Mouse (Mus musculus) myocyte (in vitro differentiated cells): ENCODE data around the gene Tmem170. TPM values are rescaled to one million over a fixed set of nuclear protein-coding genes. Genes with fewer than 3 reads are reported as not detected.
A peak's percentile ranks its signal among the peaks of the same experiment; 100 is the strongest.
"Not testable (repeated sequence)": the region's sequence is repeated elsewhere in the genome, so short reads cannot be mapped to it uniquely, and the experiment has no call there.

ENCODE experiments used
- H3K27me3 ChIP-seq: one replicate; pipeline ENCODE4 v1.6.1; 2011; ENCODE audit not compliant: control insufficient read depth, insufficient read depth, insufficient read length
- H3K36me3 ChIP-seq: one replicate; pipeline ENCODE4 v1.6.1; 2011; ENCODE audit not compliant: control insufficient read depth, insufficient read depth
- H3K4me2 ChIP-seq: one replicate; pipeline ENCODE4 v1.6.1; 2011; ENCODE audit warnings: low read depth, control low read depth
- H3K4me3 ChIP-seq: one replicate; pipeline ENCODE4 v1.5.1; 2011; ENCODE audit warnings: mild to moderate bottlenecking, control low read depth, moderate library complexity
- H3K79me2 ChIP-seq: one replicate; pipeline ENCODE4 v1.6.1; 2011; ENCODE audit not compliant: control insufficient read depth, insufficient read depth
- H3ac ChIP-seq: one replicate; pipeline ENCODE4 v1.6.1; 2011; ENCODE audit not compliant: control insufficient read depth, insufficient read length
- CEBPB ChIP-seq: IDR thresholded peaks from 2 replicates; pipeline ENCODE4 v1.6.1; 2011; ENCODE audit warnings: mild to moderate bottlenecking, moderate library complexity; ENCODE audit not compliant: poor library complexity, insufficient read depth, severe bottlenecking
- E2F4 ChIP-seq: IDR thresholded peaks from one replicate; pipeline ENCODE4 v1.6.1; 2011; ENCODE audit warnings: mild to moderate bottlenecking, control low read depth, moderate library complexity; ENCODE audit not compliant: insufficient read depth
- MAX ChIP-seq: IDR thresholded peaks from one replicate; pipeline ENCODE4 v1.6.1; 2011; ENCODE audit warnings: low read depth, mild to moderate bottlenecking, control low read depth
- MYOD1 ChIP-seq, 3 experiments: IDR thresholded peaks; one replicate each; pipeline ENCODE4 v1.6.1; 2011; ENCODE audit warnings: control low read depth in 2 of 3, low read depth in 2 of 3, mild to moderate bottlenecking in 2 of 3, moderate library complexity in 1 of 3; ENCODE audit not compliant: insufficient read length in 2 of 3, control insufficient read depth in 1 of 3
- MYOG ChIP-seq, 3 experiments: IDR thresholded peaks; one replicate each; pipeline ENCODE4 v1.6.1; 2011; ENCODE audit warnings: control low read depth in 2 of 3, low read depth in 2 of 3, mild to moderate bottlenecking in 2 of 3; ENCODE audit not compliant: insufficient read length in 2 of 3, control insufficient read depth in 1 of 3, insufficient read depth in 1 of 3
- POLR2A ChIP-seq: IDR thresholded peaks from one replicate; pipeline ENCODE4 v1.6.1; 2011; ENCODE audit warnings: low read depth, mild to moderate bottlenecking, control low read depth, moderate library complexity; ENCODE audit not compliant: insufficient read length
- POLR2AphosphoS2 ChIP-seq: IDR thresholded peaks from one replicate; pipeline ENCODE4 v1.6.1; 2011; ENCODE audit warnings: low read depth, control low read depth; ENCODE audit not compliant: insufficient read length
- REST ChIP-seq: IDR thresholded peaks from one replicate; pipeline ENCODE4 v1.6.1; 2011; ENCODE audit warnings: mild to moderate bottlenecking, control low read depth, moderate library complexity; ENCODE audit not compliant: insufficient read depth, insufficient read length
- SRF ChIP-seq: IDR thresholded peaks from one replicate; pipeline ENCODE4 v1.6.1; 2011; ENCODE audit warnings: low read depth; ENCODE audit not compliant: control insufficient read depth, insufficient read length
- TCF12 ChIP-seq: IDR thresholded peaks from one replicate; pipeline ENCODE4 v1.6.1; 2011; ENCODE audit warnings: mild to moderate bottlenecking, control low read depth; ENCODE audit not compliant: poor library complexity, insufficient read depth, severe bottlenecking
- TCF3 ChIP-seq: IDR thresholded peaks from one replicate; pipeline ENCODE4 v1.6.1; 2011; ENCODE audit warnings: low read depth, control low read depth; ENCODE audit not compliant: insufficient read length
- USF1 ChIP-seq: IDR thresholded peaks from one replicate; pipeline ENCODE4 v1.6.1; 2011; ENCODE audit warnings: low read depth, mild to moderate bottlenecking, control low read depth, moderate library complexity
- polyA plus RNA-seq: library from polyadenylated mRNA; unstranded; fragments of >200 nt; fragmentation: generic; extraction: Trizol; gene quantifications from one replicate; pipeline ENCODE4 v1.2.1, GENCODE M21; 2012; ENCODE audit warnings: missing spikeins

Tmem170 gene
- polyA plus RNA-seq, 1 experiment, result 0.92 TPM

DNA sequence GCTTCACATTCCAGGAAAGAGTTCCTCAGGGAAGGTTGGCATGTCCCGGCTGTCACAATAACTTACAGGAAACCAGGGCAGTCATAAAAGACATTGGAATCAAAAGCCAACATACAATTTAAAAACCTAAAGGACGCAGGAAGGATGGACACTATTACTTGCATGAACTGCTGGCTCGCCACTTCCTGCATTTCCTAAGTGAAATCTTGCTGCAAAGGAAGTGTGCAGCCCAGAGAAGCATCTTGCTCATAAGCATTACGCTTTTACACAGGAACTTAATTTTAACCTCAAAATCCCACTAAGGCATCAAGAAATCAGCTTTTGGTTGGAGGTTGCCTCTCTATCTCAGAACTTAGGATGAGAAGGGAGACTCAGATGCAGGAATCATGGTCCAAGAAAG lies 13.3 kb downstream of the Tmem170 start:
- Histone ChIP-seq H3ac (no peak overlapping the region), H3K4me3 (no peak overlapping the region), H3K36me3 (peaks cover 5% of the 10 kb centered on the region), H3K4me2 (no peak overlapping the region), H3K27me3 (no peaks in the 10 kb centered on the region), H3K79me2 (no peaks in the 10 kb centered on the region)
- TF ChIP-seq REST, result no peak
- TF ChIP-seq MYOD1 (IDR thresholded peaks at IDR 0.05; ENCODE audit: control insufficient read depth in 1 of 3, insufficient read length in 2 of 3, low read depth in 2 of 3), result no peak
- TF ChIP-seq TCF12, result no peak
- TF ChIP-seq CEBPB, result no peak
- no peak for TF ChIP-seq USF1
- TF ChIP-seq POLR2AphosphoS2, result no peak
- no peak for TF ChIP-seq MAX
- TF ChIP-seq TCF3, result no peak

DNA sequence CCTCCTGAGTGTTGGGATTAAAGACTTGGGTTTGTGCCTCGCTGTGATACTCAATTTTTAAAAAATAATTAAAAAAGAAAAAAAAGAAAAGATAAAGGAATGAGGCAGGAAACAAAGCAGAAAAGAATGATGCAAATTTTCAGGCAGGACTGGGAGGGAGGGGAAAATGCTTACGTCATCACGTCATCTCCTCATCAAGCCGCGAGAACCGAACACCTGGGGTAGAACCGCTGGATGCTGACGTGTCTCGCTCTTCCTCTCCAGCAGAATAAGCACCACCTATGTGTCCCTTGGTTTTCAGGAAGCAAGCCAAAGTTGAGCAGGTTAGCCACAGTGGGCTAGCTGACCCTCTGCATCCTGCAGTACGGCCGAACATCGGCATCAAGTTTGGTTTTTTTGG lies 20.6 kb downstream of the Tmem170 start:
- H3K79me2 ChIP-seq, result peaks cover 30% of the 10 kb centered on the region
- no peak for TF ChIP-seq SRF
- TF ChIP-seq CEBPB, result no peak
- TF ChIP-seq TCF3, result no peak
- no peak for TF ChIP-seq MAX
- no peak for TF ChIP-seq TCF12
- TF ChIP-seq REST, result no peak
- TF ChIP-seq MYOD1 (IDR thresholded peaks at IDR 0.05; ENCODE audit: control insufficient read depth in 1 of 3, insufficient read length in 2 of 3, low read depth in 2 of 3), result no peak
- no peak for TF ChIP-seq MYOG (IDR thresholded peaks at IDR 0.05; ENCODE audit: control insufficient read depth in 1 of 3, insufficient read depth in 1 of 3, insufficient read length in 2 of 3, low read depth in 2 of 3)
- TF ChIP-seq POLR2A, result no peak
- TF ChIP-seq USF1, result no peak
- TF ChIP-seq POLR2AphosphoS2, result no peak
- no peak for TF ChIP-seq E2F4
- no peaks in the 10 kb centered on the region for H3K27me3 ChIP-seq
- no peak overlapping the region for H3K4me2 ChIP-seq
- H3K36me3 ChIP-seq, result no peaks in the 10 kb centered on the region
- H3K4me3 ChIP-seq, result no peak overlapping the region
- H3ac ChIP-seq, result no peak overlapping the region

DNA sequence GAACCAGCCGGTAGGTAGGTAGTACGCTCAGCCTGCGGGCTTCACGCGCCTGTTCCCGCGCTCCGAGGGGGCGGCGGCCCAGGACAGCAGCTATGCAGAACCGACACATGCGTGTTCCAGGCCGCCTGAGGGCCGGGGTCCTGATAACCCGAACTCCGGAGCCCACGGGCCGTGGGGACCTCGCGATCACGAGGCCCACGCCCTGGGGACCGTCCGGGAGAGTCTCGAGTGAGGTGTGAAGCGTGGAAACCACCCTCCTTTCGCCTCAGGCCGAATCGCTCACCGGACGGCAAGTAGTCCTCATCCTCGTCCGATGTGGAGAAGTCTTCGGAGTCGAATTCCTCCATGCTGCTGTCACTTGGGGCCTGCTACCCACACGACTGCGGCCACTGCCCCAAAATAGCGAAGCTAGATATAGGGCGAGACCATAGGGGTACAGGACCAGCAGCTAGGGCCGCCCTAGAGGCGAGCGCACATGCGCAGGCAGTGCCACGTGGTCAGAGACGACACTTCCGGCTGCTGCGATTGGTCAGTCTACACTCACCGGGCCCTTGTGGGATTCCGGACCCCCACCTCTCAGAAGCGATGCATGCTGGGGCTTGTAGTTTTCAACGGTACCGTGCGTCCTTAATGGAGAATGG lies 22.6 kb downstream of the Tmem170 start, which contains the start of gene Cfdp1:
Gene Cfdp1, minus strand, starts transcription at position 431 of the 641 bp plus-strand sequence.
- Histone ChIP-seq H3K79me2 (peaks cover 49% of the 10 kb centered on the region), H3K27me3 (no peaks in the 10 kb centered on the region), H3ac (peak within 1 kb of the TSS; percentile 83), H3K4me3 (peak within 1 kb of the TSS; percentile 85), H3K4me2 (peak within 1 kb of the TSS; percentile 94), H3K36me3 (no peaks in the 10 kb centered on the region)
- TF ChIP-seq TCF3, result no peak
- no peak for TF ChIP-seq TCF12
- peak; percentile 86 for TF ChIP-seq POLR2AphosphoS2
- TF ChIP-seq USF1, result peak; percentile 98
- TF ChIP-seq MYOG (IDR thresholded peaks at IDR 0.05; ENCODE audit: control insufficient read depth in 1 of 3, insufficient read depth in 1 of 3, insufficient read length in 2 of 3, low read depth in 2 of 3), result no peak
- TF ChIP-seq MYOD1 (IDR thresholded peaks at IDR 0.05; ENCODE audit: control insufficient read depth in 1 of 3, insufficient read length in 2 of 3, low read depth in 2 of 3), result no peak
- no peak for TF ChIP-seq REST
- TF ChIP-seq MAX, result no peak
- TF ChIP-seq POLR2A, result peak; percentile 86
- TF ChIP-seq SRF, result peak; percentile 42
- TF ChIP-seq CEBPB, result no peak
- TF ChIP-seq E2F4, result no peak

GRCm38 (mm10) chr8:111853219-111853618 lies 23.3 kb downstream of the Tmem170 start:
- Histone ChIP-seq H3K4me2 (peak overlapping the region; percentile 94), H3K79me2 (peaks cover 55% of the 10 kb centered on the region), H3K4me3 (peak overlapping the region; percentile 85), H3ac (peak overlapping the region; percentile 83)
- not testable (repeated sequence) for H3K27me3 ChIP-seq, H3K36me3 ChIP-seq

DNA sequence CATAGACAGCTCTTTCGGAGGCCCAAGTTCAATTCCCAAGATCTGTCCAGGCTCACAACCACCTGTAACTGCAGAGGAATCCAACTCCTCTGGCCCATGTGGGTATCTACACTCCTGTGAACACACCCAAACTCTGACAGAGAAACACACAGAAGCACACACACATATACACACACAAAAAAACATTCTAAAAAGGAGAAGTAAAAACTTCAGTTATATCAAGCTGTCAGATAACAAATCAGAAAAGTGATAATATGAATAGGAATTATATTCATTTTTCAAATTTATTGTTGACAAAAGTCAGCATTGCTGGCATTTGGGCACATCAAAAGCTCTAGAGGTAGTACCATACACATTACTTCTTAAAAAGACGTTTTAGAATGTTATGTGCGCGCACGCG lies 29.8 kb downstream of the Tmem170 start:
- TF ChIP-seq USF1 (no peak), E2F4 (no peak), REST (no peak), SRF (no peak), POLR2A (no peak), POLR2AphosphoS2 (no peak), MYOG (IDR thresholded peaks at IDR 0.05; ENCODE audit: control insufficient read depth in 1 of 3, insufficient read depth in 1 of 3, insufficient read length in 2 of 3, low read depth in 2 of 3) (no peak), TCF12 (no peak), MAX (no peak), TCF3 (no peak), MYOD1 (IDR thresholded peaks at IDR 0.05; ENCODE audit: control insufficient read depth in 1 of 3, insufficient read length in 2 of 3, low read depth in 2 of 3) (no peak), CEBPB (no peak)
- H3K27me3 ChIP-seq, result no peaks in the 10 kb centered on the region
- no peak overlapping the region for H3K4me3 ChIP-seq
- peaks cover 25% of the 10 kb centered on the region for H3K36me3 ChIP-seq
- no peak overlapping the region for H3K4me2 ChIP-seq
- peaks cover 63% of the 10 kb centered on the region for H3K79me2 ChIP-seq
- no peak overlapping the region for H3ac ChIP-seq
